Mouse (Mus musculus): Measurements from ENCODE around the gene Cyp2b10. TPM values are rescaled to one million over a fixed set of nuclear protein-coding genes. Genes with fewer than 3 reads are reported as not detected.
"Not testable (repeated sequence)": the region's sequence is repeated elsewhere in the genome, so short reads cannot be mapped to it uniquely, and the experiment has no call there.

The Cyp2b10 gene
- total RNA-seq (2021) = under 1 TPM in 1 of 2 experiments, not detected in 1; 0.54 TPM

GRCm38 (mm10) chr7:25897411-25897810 is at the start of gene Cyp2b10:
Gene Cyp2b10, plus strand, starts transcription at chr7:25897620.
- DNase-seq (ENCODE audit: low spot score in 2 of 2) = no peak
- intact Hi-C loops (cut with DNase I) = no loop called here

DNA sequence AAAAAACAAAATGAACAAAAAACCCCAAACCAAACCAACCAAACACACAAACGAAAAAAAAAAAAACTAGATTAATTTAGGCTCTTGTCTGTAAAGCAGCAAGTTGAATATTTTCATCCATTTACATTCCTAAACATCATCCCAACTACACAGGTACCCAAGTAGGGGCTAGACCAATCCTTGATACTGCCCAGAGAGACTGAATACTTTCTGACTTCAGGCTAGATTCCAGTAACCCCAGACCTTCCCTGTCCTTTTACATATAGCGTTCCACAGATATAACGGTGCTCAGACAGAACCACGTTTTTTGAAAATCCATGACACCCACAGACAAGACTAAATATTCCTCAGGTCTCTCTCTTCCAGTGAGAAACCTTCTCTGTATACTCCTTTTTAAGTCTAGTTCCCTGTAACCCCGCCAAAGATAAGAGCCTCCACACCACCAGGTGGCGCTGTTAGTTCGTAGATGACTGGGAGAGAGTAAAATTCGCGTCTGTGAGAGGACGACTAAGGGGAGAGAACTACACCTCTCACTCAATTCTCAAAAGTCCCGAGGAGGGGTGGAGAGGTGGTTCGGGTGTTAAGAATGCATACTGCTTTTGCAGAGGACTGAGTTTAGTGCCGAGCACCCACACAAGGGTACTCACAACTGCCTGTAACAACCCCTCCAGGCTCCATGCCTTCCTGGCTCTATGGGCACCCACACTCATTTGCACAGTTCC is 49.5 kb upstream of the Cyp2b10 start:
- intact Hi-C loops (cut with DNase I) = loop anchor here (5.0 kb wide), 1 partner anchor 91 kb away; no protein-coding TSS in a partner anchor
- DNase-seq (ENCODE audit: low spot score in 2 of 2) = peak; percentile 71 to 86

- no peak for DNase-seq (ENCODE audit: low spot score in 2 of 2)
- intact Hi-C loops (cut with DNase I) = loop anchor here (5.0 kb wide), 1 partner anchor 91 kb away; no protein-coding TSS in a partner anchor
These were observed 49.0 kb upstream of the Cyp2b10 start for GRCm38 (mm10) chr7:25848444-25848812.

DNA sequence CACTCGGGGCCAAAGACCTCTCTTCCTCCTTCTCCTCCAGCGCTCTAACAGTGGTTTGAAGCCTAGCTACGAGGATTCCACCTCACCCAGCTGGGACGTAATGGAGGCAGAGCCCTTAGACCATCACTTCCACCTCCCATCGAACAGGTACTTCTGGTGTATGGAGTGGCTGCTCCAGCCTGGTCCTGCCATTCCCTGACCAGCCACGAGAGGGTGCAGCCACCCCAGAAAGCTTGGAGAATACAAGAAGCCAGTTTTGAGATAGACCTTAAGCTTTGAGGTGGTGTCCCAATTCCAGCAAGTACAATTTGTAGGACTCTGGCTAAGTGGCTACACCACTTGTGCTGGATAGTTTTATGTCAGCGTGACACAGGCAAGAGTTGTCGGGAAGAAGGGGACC is 42.3 kb upstream of the Cyp2b10 start:
- intact Hi-C loops (cut with DNase I) = no loop called here
- DNase-seq (ENCODE audit: low spot score in 2 of 2) = peak; percentile 34 to 39

GRCm38 (mm10) chr7:25859962-25860870 is 37.2 kb upstream of the Cyp2b10 start:
- no peak for DNase-seq (ENCODE audit: low spot score in 2 of 2)
- intact Hi-C loops (cut with DNase I) = no loop called here

DNA sequence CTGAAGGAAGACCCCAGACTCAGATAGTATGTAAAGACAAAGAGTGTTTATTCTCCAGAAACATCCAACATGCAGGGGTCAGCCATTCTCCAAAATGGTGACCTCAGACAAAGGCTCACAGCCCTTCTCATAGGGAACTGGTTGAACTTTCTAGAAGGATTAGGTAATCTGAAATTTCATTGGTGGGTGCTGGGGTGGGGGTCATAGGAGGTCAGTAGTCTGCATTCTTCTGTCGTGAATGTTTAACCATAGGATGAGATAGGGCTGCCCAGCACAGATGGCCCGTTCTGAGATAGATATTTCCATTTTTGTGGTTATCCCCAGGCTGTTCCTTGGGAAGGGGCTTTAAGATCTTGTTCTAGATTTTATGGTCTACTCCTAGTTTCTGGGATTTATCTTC is 35.1 kb upstream of the Cyp2b10 start:
- intact Hi-C loops (cut with DNase I) = no loop called here
- DNase-seq (ENCODE audit: low spot score in 2 of 2) = no peak

DNA sequence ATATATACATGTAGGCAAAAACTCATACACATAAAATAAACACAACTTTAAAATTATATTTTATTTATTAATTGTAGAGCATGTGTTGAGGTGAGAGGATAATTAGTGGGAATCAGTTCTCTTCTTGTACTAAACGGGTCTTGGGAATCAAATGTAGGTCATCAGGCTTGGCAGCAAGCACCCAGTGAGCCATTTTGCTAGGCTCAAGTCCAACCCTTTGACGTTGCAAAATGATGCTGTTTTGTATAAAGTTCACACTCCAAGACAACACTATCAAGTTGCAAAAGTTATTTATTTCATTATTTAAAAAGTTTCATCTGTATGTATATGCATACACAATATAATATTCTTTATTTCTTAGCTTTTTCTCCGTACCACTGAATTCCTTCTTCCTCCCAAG is 33.7 kb upstream of the Cyp2b10 start:
- DNase-seq (ENCODE audit: low spot score in 2 of 2) = no peak

DNA sequence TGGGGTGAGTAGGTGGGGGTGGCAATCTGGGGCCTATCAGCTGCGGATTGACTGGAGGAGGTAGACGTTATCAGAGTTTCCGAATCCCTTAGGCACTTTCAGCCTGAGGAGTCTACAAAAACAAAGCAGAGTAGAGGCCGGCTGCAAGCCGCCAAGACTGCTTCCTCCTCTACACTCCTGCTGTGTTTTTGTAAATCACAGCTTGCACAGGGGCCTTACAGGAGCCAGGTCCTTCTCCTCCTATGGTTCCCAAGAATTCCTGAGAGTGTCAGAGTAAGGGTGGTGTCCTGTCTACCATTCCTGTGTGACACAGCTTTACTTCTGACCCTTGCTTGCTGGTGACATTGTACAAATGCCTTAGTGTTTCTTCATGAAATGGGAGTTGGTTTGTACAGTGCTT is 32.6 kb upstream of the Cyp2b10 start:
- intact Hi-C loops (cut with DNase I) = no loop called here
- no peak for DNase-seq (ENCODE audit: low spot score in 2 of 2)

More for the DNA sequence above, 33.7 kb upstream of the Cyp2b10 start:
- intact Hi-C loops (cut with DNase I) = no loop called here

GRCm38 (mm10) chr7:25869789-25870188 is 27.6 kb upstream of the Cyp2b10 start:
- intact Hi-C loops (cut with DNase I) = no loop called here

DNA sequence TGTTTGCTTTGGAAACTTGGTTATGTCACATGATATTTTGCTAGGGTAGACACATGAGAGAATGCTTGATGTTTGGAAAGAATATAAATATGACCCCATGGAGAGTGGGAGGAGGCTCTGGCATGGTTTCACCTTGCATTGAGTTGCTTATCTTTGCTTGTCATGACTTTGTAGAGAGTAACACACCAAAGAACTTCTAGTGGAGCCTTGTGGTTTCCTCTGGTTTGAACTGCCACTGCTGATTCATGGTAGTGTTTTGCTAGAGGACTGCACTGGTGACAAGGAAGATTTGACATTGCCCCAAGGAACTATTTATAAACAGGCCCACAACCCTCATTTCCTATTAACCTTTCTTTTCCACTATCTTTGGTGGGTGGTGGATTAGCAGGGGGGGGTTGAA is 24.8 kb upstream of the Cyp2b10 start:
- DNase-seq (ENCODE audit: low spot score in 2 of 2) = no peak
- intact Hi-C loops (cut with DNase I) = no loop called here

More at GRCm38 (mm10) chr7:25869789-25870188, 27.6 kb upstream of the Cyp2b10 start:
- DNase-seq (ENCODE audit: low spot score in 2 of 2) = no peak

DNA sequence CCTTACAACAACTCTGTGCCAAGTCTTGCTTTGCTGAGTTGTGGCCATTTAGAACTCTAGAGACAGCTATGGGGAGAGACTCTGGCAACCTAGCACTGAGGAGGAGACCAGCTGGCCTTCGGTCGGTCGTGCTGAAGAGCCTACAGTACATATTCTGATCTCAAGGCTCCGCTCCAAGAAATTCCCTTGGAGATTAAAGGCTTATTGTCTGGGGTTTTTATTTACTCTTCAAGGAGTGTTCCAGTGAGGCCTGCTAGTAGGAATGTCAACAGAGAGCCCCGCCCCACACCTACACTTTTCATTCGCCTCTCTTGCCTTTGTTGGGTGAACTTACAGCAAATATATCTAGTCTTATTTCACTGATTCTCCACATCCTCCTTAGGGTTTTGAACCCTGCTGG is 18.7 kb upstream of the Cyp2b10 start:
- no peak for DNase-seq (ENCODE audit: low spot score in 2 of 2)
- intact Hi-C loops (cut with DNase I) = no loop called here

DNA sequence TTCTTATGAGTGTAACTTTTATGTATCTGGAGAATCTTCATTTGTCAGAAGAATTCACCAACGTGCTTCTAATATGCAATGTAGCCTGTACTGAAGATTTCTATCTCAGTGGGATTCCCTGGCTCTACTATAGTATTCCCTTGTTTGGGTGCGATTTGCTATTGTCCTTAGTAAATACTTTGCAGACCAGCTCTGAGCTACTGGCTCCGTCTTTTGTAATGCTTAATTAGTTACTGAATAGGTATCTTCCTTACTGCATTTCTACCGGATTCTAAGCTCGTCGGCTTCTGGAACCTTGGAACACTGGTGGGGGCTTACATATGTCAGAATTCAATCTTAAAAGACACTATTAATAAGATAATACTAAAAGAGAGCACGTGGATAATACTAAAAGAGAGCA is 16.7 kb upstream of the Cyp2b10 start:
- DNase-seq (ENCODE audit: low spot score in 2 of 2) = not testable (repeated sequence)

DNA sequence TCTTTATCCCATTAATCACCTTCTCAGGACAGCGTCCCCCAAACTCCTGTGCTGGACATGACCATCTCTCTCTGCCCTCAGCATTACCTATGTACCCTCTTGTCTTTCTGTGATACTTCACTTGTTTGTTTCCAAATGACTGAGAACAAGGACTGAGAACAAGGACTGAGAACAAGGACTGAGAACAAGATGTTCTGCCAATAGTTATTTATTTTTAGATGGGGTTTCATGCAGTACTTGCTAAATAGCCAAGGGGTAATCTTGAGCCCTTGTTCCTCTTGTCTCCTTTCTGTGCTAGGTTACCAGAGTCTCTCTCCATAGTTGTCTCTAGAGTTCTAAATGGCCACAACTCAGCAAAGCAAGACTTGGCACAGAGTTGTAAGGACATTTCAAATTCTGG is 13.1 kb upstream of the Cyp2b10 start:
- intact Hi-C loops (cut with DNase I) = no loop called here
- DNase-seq (ENCODE audit: low spot score in 2 of 2) = no peak

More for the DNA sequence above, 16.7 kb upstream of the Cyp2b10 start:
- intact Hi-C loops (cut with DNase I) = not testable (repeated sequence)

- no peak for DNase-seq (ENCODE audit: low spot score in 2 of 2)
- intact Hi-C loops (cut with DNase I) = no loop called here
These were observed 9.7 kb upstream of the Cyp2b10 start for GRCm38 (mm10) chr7:25887758-25888157.

- DNase-seq (ENCODE audit: low spot score in 2 of 2) = no peak
- intact Hi-C loops (cut with DNase I) = no loop called here
These were observed 4.3 kb upstream of the Cyp2b10 start for GRCm38 (mm10) chr7:25893159-25893558.

GRCm38 (mm10) chr7:25895162-25895561 is 2.3 kb upstream of the Cyp2b10 start:
- intact Hi-C loops (cut with DNase I) = no loop called here
- DNase-seq (ENCODE audit: low spot score in 2 of 2) = no peak

GRCm38 (mm10) chr7:25898064-25898463 is 644 bp downstream of the Cyp2b10 start:
- intact Hi-C loops (cut with DNase I) = no loop called here
- DNase-seq (ENCODE audit: low spot score in 2 of 2) = no peak

DNA sequence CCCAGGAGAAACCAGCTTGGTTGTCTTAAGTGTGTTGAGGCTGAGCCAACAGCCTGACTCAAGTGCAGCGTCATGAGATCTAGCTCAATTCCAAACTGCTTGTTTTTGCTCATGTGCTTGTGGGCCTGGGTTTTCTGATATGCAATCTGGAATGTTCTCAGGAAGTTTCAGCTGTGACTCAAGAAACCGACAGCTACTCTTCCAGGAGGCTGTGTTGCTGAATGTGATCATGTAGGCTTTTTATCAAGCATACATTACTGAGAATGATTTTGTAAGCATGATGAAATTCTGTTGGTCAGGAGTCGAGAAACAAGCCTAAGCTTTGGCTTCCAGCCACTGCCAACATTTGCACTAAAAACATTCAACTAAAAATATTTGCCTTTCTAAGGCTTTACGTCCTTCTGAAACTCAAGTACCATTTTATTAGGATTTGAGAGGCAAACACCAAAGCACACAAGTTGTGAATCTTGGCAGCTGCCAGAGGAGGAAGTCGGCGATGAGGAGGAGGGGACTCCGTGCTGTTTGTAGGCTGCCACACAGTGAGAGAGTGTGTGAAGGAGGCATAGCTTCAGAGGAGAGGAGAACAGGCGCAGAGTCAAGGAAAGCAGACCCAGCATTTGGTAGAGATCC is 4.8 kb downstream of the Cyp2b10 start:
- DNase-seq (ENCODE audit: low spot score in 2 of 2) = peak in 1 of 2 experiments; percentile 4
- intact Hi-C loops (cut with DNase I) = no loop called here

GRCm38 (mm10) chr7:25903156-25903555 is 5.7 kb downstream of the Cyp2b10 start:
- intact Hi-C loops (cut with DNase I) = no loop called here
- no peak for DNase-seq (ENCODE audit: low spot score in 2 of 2)

GRCm38 (mm10) chr7:25904066-25904465 is 6.6 kb downstream of the Cyp2b10 start:
- no peak for DNase-seq (ENCODE audit: low spot score in 2 of 2)
- intact Hi-C loops (cut with DNase I) = no loop called here
